Mouse (Mus musculus) olfactory bulb, adult 2 months (tissue): Measurements from ENCODE around the gene Olfr868. TPM values are rescaled to one million over a fixed set of nuclear protein-coding genes. Genes with fewer than 3 reads are reported as not detected.

Experiments
- H3K27ac ChIP-seq: fragments of 200-500 bp; 2 replicates; pipeline ENCODE4 v1.5.1; 2012; ENCODE audit warnings: low read depth, low read length; ENCODE audit not compliant: insufficient read depth
- H3K4me1 ChIP-seq: fragments of 200-500 bp; 2 replicates; pipeline ENCODE4 v1.6.1; 2012; ENCODE audit warnings: low read length; ENCODE audit not compliant: control insufficient read depth, insufficient read depth
- H3K4me3 ChIP-seq: fragments of 200-500 bp; 2 replicates; pipeline ENCODE4 v1.5.1; 2012; ENCODE audit warnings: mild to moderate bottlenecking, low read depth, low read length, moderate library complexity; ENCODE audit not compliant: insufficient read depth
- CTCF ChIP-seq: fragments of 200-500 bp; IDR thresholded peaks from 2 replicates; pipeline ENCODE4 v1.5.1; 2012; ENCODE audit warnings: low read depth, mild to moderate bottlenecking, low read length, moderate library complexity; ENCODE audit not compliant: insufficient read depth
- POLR2A ChIP-seq: fragments of 200-500 bp; IDR thresholded peaks from 2 replicates; pipeline ENCODE4 v1.6.1; 2012; ENCODE audit warnings: mild to moderate bottlenecking, low read depth, low read length, moderate library complexity; ENCODE audit not compliant: insufficient read depth
- WGBS: fragments of 180-500 bp; shearing (Covaris S2); methylation state at CpG from one replicate; pipeline ENCODE4 v1.1.7; 2018; 5-methylcytosine and 5-hydroxymethylcytosine counted together
- polyA plus RNA-seq: library from polyadenylated mRNA; stranded (reverse); fragments of >200 nt; gene quantifications from 2 replicates; pipeline ENCODE4 v1.2.4, GENCODE M21; 2012; ENCODE audit warnings: low replicate concordance; ENCODE audit not compliant: missing spikeins, insufficient read depth, insufficient read length

Gene Olfr868
- polyA plus RNA-seq, result not detected in 2 replicates

- TF ChIP-seq CTCF (no peak), POLR2A (no peak)
- H3K4me1 ChIP-seq, result no peaks in the 10 kb centered on the region
- no peak within 1 kb of the TSS for H3K27ac ChIP-seq
- WGBS, result 29% methylated on average over 2 of the region's 2 CpGs
- H3K4me3 ChIP-seq, result no peak within 1 kb of the TSS
Measured at GRCm38 (mm10) chr9:20098326-20098725, at the start of gene Olfr868. Olfr868 (plus strand) TSS chr9:20098626.

- H3K27ac ChIP-seq, result no peak within 1 kb of the TSS
- H3K4me3 ChIP-seq, result no peak within 1 kb of the TSS
- no peak for TF ChIP-seq POLR2A
- no peak for TF ChIP-seq CTCF
- WGBS, result 63% methylated on average over 1 of the region's 1 CpGs
- H3K4me1 ChIP-seq, result no peaks in the 10 kb centered on the region
Measured at GRCm38 (mm10) chr9:20057462-20057861, 41.0 kb upstream of the Olfr868 start, which contains the start of gene Olfr867. Olfr867 (minus strand) TSS chr9:20057562.

- no peak overlapping the region for H3K4me3 ChIP-seq
- no peak overlapping the region for H3K27ac ChIP-seq
- 65% methylated on average over 3 of the region's 3 CpGs for WGBS
- TF ChIP-seq CTCF (no peak), POLR2A (no peak)
- no peaks in the 10 kb centered on the region for H3K4me1 ChIP-seq
Measured at GRCm38 (mm10) chr9:20070236-20070635, 28.2 kb upstream of the Olfr868 start.

- WGBS, result 94% methylated on average over 1 of the region's 1 CpGs
- H3K4me3 ChIP-seq, result no peak overlapping the region
- TF ChIP-seq POLR2A (no peak), CTCF (no peak)
Measured at GRCm38 (mm10) chr9:20071291-20071690, 27.1 kb upstream of the Olfr868 start.

GRCm38 (mm10) chr9:20073523-20074177, 24.8 kb upstream of the Olfr868 start:
- 71% methylated on average over 7 of the region's 7 CpGs for WGBS
- Histone ChIP-seq H3K4me1 (no peaks in the 10 kb centered on the region), H3K4me3 (no peak overlapping the region), H3K27ac (no peak overlapping the region)
- TF ChIP-seq CTCF (no peak), POLR2A (no peak)

More at GRCm38 (mm10) chr9:20071291-20071690, 27.1 kb upstream of the Olfr868 start:
- H3K4me1 ChIP-seq, result no peaks in the 10 kb centered on the region
- no peak overlapping the region for H3K27ac ChIP-seq

- WGBS, result 71% methylated on average over 2 of the region's 2 CpGs
- no peaks in the 10 kb centered on the region for H3K4me1 ChIP-seq
- no peak for TF ChIP-seq POLR2A
- no peak for TF ChIP-seq CTCF
- no peak within 1 kb of the TSS for H3K27ac ChIP-seq
- H3K4me3 ChIP-seq, result no peak within 1 kb of the TSS
Measured at GRCm38 (mm10) chr9:20128709-20129108, 30.3 kb downstream of the Olfr868 start, which contains the start of gene Olfr869. Olfr869 (plus strand) TSS chr9:20129009.

- TF ChIP-seq CTCF (no peak), POLR2A (no peak)
- H3K27ac ChIP-seq, result no peak overlapping the region
- no peaks in the 10 kb centered on the region for H3K4me1 ChIP-seq
- H3K4me3 ChIP-seq, result no peak overlapping the region
- 94% methylated on average over 3 of the region's 3 CpGs for WGBS
Measured at GRCm38 (mm10) chr9:20149706-20150105, 51.3 kb downstream of the Olfr868 start.

Other genes with a start within 250 kb of the Olfr868 start
- not detected in 2 replicates for gene Olfr860, start 248.9 kb upstream of the Olfr868 start, polyA plus RNA-seq
- gene Olfr862, start 210.6 kb upstream of the Olfr868 start, polyA plus RNA-seq, result not detected in 2 replicates
- gene Olfr77, start 181.8 kb upstream of the Olfr868 start, polyA plus RNA-seq, result not detected in 2 replicates
- gene Olfr866, start 70.6 kb upstream of the Olfr868 start, polyA plus RNA-seq, result not detected in 2 replicates
- not detected in 2 replicates for gene Olfr867, start 41.1 kb upstream of the Olfr868 start, polyA plus RNA-seq
- gene Olfr869, start 30.4 kb downstream of the Olfr868 start, polyA plus RNA-seq, result not detected in 2 replicates
- not detected in 2 replicates for gene Olfr870, start 75.4 kb downstream of the Olfr868 start, polyA plus RNA-seq
- gene Olfr871, start 113.6 kb downstream of the Olfr868 start, polyA plus RNA-seq, result not detected in 2 replicates
- gene Olfr872, start 138.5 kb downstream of the Olfr868 start, polyA plus RNA-seq, result not detected in 2 replicates
- not detected in 2 replicates for gene Olfr39, start 183.7 kb downstream of the Olfr868 start, polyA plus RNA-seq
- not detected in 2 replicates for gene Olfr873, start 199.9 kb downstream of the Olfr868 start, polyA plus RNA-seq
- not detected in 2 replicates for gene Olfr18, start 237.5 kb downstream of the Olfr868 start, polyA plus RNA-seq